Mouse (Mus musculus): Measurements from ENCODE around the gene Pex11b. TPM values are rescaled to one million over a fixed set of nuclear protein-coding genes. Genes with fewer than 3 reads are reported as not detected.
A peak's percentile ranks its signal among the peaks of the same experiment; 100 is the strongest.
"Not testable (repeated sequence)": the region's sequence is repeated elsewhere in the genome, so short reads cannot be mapped to it uniquely, and the experiment has no call there.

Pex11b gene
- total RNA-seq, 2 experiments from 2014 or later = 57.1 to 59.6 TPM

DNA sequence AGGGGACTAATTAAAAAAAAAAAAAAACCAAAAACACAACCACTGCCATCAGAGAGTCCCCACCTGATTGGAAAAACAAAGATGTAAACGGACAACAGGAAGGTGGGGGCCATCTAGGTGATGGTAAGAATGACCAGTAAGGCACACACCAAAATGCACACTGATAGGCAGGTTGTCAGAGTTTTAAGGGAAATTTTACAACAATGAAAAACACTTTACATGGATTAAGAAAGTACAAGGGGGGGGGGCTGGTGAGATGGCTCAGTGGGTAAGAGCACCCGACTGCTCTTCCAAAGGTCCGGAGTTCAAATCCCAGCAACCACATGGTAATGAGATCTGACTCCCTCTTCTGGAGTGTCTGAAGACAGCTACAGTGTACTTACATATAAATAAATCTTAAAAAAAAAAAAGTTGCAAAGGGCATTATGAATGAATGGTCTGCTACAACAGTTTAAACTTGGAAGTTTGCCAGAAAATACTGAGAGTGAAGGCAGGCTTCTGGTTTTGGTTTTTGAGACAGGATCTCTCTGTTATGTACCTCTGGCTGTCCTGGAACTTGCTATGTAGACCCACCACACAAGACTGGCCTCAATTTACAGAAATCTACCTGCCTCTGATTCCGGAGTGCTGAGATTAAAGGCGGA lies 33.4 kb downstream of the Pex11b start:
- Histone ChIP-seq H3K4me3 (no peak overlapping the region), H3K27ac (no peak overlapping the region)
- DNase-seq (ENCODE audit: low spot score in 2 of 2) = no peak
- TF ChIP-seq CTCF (conservative IDR thresholded peaks at IDR 0.05) = no peak

DNA sequence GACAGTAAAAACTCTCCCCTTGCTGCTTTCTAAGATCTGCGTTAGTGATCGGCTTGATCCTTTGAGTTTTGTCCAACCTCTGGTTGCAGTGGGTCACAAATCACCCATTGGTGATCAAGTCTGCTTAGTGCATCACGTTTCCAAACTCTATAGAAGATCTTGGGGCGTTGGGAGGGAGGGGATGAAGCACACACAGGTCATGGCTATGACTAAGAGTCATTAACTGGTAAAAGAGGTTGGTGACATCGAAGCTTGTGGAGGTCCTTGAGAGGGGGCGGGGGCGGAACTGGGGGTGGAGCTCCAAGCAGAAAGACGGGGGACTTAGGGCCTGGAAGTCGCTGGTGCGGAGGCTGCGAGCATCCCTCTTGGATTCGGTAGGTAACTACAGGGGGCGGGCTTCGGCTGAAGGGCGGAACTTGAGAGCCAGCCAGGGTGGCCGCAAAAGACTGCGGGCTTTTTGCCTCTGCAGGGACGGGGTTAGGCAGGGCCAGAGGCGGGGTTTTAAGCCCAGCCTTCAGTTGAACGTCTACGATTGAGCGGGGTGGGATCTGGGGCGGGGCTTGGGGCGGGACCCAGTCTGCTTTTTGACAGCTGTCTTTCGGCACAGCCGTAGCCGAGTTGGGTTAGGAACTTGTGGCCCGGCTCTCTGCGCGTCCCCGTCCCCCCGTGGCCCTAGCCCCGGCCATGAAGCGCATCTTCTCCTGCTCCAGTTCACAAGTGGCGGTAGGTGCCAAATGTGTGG lies 34.7 kb downstream of the Pex11b start, which contains the start of gene Ankrd35:
Gene Ankrd35 (plus strand): TSS at position 405 of the 742 bp plus-strand sequence.
- peak; percentile 55 for TF ChIP-seq CTCF (conservative IDR thresholded peaks at IDR 0.05)
- peak within 1 kb of the TSS; percentile 70; the same call in 1 of the 2 replicates for H3K27ac ChIP-seq
- DNase-seq (ENCODE audit: low spot score in 2 of 2) = peak; percentile 59 to 66
- peak within 1 kb of the TSS; percentile 71 for H3K4me3 ChIP-seq

DNA sequence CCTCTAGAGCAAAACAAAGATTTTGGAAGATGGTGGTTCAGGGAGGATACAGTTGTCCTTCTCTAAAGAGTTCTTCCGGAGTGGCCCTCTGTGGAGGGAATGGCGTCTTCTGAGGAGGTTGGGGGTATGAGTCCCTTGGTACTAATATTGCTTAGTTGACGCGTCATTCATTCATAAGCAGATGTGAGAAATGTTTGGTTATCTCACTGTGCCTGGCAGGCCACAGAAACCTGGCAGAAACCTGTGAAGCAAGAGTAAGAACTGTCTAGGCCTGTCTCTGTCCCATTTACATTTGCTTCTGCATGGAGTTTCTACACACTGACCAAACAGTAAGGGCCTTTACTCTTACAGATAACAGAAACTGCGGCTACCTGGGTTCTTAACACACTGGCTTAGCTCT lies 36.3 kb downstream of the Pex11b start:
- Histone ChIP-seq H3K27ac (no peak overlapping the region), H3K4me3 (no peak overlapping the region)
- no peak for TF ChIP-seq CTCF (conservative IDR thresholded peaks at IDR 0.05)
- DNase-seq (ENCODE audit: low spot score in 2 of 2) = no peak

DNA sequence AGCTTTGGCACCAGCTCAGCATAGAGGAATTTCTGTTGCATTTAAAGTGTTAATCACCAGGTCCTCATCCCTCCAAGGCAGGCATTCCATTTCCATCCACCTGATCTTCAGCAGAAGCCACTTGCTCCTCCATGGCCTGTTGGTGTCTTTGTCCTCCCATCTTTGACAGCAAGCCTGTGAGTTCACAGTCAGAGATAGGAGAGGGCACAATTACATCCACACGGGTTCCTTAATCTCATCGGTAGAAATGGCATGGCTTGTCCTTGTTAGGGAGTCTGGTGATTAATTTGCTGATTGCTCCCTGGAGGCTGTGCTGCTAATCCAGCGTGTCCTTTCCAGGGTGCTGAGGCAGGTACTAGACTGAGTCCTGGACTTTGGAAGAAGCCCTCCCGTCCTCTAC lies 38.3 kb downstream of the Pex11b start:
- TF ChIP-seq CTCF (conservative IDR thresholded peaks at IDR 0.05) = no peak
- no peak for DNase-seq (ENCODE audit: low spot score in 2 of 2)
- no peak overlapping the region for H3K27ac ChIP-seq

GRCm38 (mm10) chr3:96674442-96674841 lies 39.3 kb downstream of the Pex11b start:
- DNase-seq (ENCODE audit: low spot score in 2 of 2) = no peak
- no peak for TF ChIP-seq CTCF (conservative IDR thresholded peaks at IDR 0.05)
- Histone ChIP-seq H3K4me3 (no peak overlapping the region), H3K27ac (no peak overlapping the region)

More for the DNA sequence above, 38.3 kb downstream of the Pex11b start:
- no peak overlapping the region for H3K4me3 ChIP-seq

- DNase-seq (ENCODE audit: low spot score in 2 of 2) = no peak
- H3K4me3 ChIP-seq = no peak overlapping the region
- no peak for TF ChIP-seq CTCF (conservative IDR thresholded peaks at IDR 0.05)
- no peak overlapping the region for H3K27ac ChIP-seq
These were observed 40.0 kb downstream of the Pex11b start for GRCm38 (mm10) chr3:96675171-96675570.

DNA sequence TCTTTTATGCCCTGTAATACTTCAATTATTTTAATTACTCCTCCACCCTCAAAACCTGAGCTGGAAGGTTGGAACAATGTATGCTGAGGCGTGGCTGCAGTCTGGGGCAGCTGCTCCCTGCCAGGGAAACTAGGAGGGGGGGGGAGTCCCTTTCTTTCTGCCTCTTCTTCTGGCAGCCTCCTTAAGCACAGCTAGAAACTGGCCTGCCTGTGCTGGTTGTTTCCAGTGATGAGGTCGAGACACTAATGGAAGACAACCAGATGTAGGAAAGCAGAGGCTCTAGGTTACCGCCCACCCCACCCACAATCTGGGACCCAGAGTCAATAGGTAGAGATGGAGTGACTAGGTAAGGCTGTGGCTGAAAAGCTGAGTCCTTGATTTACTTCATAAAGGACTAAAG lies 40.5 kb downstream of the Pex11b start:
- Histone ChIP-seq H3K4me3 (no peak overlapping the region), H3K27ac (no peak overlapping the region)
- no peak for TF ChIP-seq CTCF (conservative IDR thresholded peaks at IDR 0.05)
- no peak for DNase-seq (ENCODE audit: low spot score in 2 of 2)

DNA sequence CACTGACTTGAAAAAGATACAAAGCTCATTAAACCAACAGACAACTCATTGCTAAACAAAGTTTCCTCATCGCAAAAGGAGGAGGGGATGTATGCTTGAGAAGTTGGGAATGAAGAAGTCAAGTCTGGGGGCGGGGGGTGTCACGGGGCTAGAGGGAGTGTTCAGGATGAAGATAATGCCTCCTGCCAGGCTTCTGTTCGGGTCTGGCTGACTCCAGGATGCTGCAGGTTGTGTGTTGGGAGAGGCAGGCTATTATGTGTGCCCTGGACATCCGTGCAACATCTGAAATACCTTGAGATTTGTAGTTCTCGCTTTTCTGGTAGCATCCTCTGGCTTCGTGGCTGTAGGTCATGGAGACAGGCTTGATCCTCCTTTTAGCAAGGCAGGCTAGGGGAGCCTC lies 43.3 kb downstream of the Pex11b start:
- no peak for DNase-seq (ENCODE audit: low spot score in 2 of 2)
- no peak for TF ChIP-seq CTCF (conservative IDR thresholded peaks at IDR 0.05)
- Histone ChIP-seq H3K4me3 (no peak overlapping the region), H3K27ac (no peak overlapping the region)

DNA sequence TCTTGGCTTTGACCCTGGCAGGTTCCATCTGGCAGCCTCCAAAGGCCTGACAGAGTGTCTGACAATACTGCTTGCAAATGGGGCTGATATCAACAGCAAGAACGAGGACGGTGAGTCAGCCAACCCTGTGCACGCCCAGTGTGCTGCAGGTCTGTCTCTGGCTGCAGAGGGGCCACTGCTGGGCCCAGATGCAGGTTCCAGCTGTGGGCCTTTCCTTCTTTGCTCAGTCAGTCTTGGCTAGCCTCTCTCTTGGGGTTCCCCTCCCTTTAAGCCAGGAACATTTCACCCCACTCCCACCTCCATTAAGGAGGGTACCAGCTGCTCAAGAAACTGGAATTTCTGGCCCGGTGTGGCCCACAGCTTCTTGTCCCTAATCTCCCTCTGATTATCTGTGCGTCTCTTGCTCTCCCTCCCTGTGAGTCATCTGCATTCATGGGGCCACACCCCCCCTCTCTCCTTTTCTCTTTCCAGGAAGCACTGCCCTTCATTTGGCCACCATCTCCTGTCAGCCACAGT lies 44.0 kb downstream of the Pex11b start:
- no peak for TF ChIP-seq CTCF (conservative IDR thresholded peaks at IDR 0.05)
- H3K27ac ChIP-seq = no peak overlapping the region
- DNase-seq (ENCODE audit: low spot score in 2 of 2) = no peak
- no peak overlapping the region for H3K4me3 ChIP-seq

DNA sequence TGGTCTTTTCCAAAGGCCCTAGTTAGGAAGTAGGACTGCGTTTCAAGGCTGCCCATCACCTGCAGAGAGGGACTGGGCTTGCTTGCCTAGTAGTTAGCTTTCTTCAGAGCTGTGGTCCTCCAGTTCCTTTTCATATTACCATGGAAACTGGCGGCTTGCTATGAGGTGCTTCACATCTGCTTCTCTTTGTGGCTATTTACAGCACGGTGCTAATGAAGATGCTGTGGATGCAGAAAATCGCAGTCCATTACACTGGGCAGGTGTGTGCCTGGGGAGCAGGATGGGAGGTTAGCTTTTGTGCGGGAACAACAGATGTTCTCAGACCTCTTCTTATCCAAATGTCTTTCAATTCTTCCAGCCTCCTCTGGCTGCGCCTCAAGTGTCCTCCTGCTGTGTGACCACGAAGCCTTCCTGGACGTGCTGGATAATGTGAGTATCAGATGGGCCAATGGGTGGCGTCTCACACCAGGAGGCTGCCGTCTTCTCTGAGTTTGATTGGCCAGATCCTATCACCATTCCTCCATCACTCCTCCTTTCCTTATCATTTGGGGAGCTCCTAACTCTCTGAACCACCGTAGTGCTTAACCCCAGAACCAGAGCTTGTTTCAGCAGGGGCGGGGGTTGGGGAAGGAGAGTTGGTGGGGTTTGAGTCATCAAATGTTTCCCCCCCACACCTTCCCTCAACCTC lies 45.2 kb downstream of the Pex11b start:
- TF ChIP-seq CTCF (conservative IDR thresholded peaks at IDR 0.05) = no peak
- no peak for DNase-seq (ENCODE audit: low spot score in 2 of 2)
- H3K27ac ChIP-seq = no peak overlapping the region
- no peak overlapping the region for H3K4me3 ChIP-seq

GRCm38 (mm10) chr3:96683496-96683895 lies 48.3 kb downstream of the Pex11b start:
- TF ChIP-seq CTCF (conservative IDR thresholded peaks at IDR 0.05) = no peak
- Histone ChIP-seq H3K27ac (no peak overlapping the region), H3K4me3 (no peak overlapping the region)
- DNase-seq (ENCODE audit: low spot score in 2 of 2) = no peak

GRCm38 (mm10) chr3:96684151-96684821 lies 49.1 kb downstream of the Pex11b start:
- H3K27ac ChIP-seq = no peak overlapping the region
- DNase-seq (ENCODE audit: low spot score in 2 of 2) = no peak
- TF ChIP-seq CTCF (conservative IDR thresholded peaks at IDR 0.05) = no peak
- peak overlapping the region; percentile 37; the same call in 1 of the 2 replicates for H3K4me3 ChIP-seq

DNA sequence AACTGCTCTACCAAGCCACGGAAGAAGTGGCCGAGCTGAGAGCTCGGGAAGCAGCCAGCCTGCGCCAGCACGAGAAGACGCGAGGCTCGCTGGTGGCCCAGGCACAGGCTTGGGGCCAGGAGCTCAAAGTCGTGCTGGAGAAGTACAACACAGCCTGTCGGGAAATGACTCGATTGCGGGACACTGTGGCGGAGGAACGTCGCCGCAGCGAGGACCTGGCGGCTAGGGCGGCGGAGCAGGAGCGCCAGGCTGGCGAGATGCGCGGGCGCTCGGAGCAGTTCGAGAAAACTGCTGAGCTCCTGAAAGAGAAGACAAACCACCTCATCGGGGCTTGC lies 49.6 kb downstream of the Pex11b start:
- TF ChIP-seq CTCF (conservative IDR thresholded peaks at IDR 0.05) = no peak
- no peak for DNase-seq (ENCODE audit: low spot score in 2 of 2)
- peak overlapping the region; percentile 37 for H3K4me3 ChIP-seq
- no peak overlapping the region for H3K27ac ChIP-seq

DNA sequence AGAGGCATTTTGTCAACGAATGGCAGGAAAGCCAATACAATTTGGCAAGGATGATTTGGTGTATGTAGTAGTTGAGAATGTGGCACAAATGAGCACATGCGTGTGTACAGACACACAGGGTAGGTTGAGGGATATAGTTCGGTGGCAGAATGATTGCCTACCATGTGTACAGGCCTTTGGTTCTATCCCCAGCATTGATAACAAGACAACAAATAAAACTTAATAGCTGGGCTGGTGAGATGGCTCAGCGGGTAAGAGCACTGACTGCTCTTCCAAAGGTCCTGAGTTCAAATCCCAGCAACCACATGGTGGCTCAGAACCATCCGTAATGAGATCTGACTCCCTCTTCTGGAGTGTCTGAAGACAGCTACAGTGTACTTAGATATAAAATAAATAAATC lies 50.9 kb downstream of the Pex11b start:
- not testable (repeated sequence) for DNase-seq (ENCODE audit: low spot score in 2 of 2); H3K4me3 ChIP-seq; H3K27ac ChIP-seq
